Mouse (Mus musculus): ENCODE measurements at regions not wholly inside any gene's neighbourhood (a gene's known extent, or its start where the extent isn't known, plus 50 kb on each side); places are given as distances from the start of the nearest gene placed in this dataset.

DNA sequence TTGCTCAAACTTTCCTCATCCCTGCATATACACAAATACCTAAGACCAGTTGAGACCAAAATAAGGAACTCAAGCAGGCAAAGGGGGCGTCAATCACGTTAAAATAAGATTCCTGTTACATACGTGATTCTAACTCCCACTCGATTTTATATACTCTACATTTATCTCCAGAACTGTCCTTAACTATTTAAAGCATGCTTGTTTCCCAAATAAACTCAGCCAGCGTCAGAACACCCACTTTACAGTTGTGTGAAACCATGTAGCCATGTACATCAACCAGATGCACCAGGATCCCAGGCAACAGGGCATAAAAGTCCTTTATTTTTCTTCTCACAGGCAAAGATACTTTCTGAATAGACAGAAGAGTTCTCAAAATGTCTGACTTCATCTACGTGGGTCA lies 61.5 kb downstream of the Ccna1 start:
- no peak for DNase-seq (ENCODE audit: low spot score in 2 of 2)

DNA sequence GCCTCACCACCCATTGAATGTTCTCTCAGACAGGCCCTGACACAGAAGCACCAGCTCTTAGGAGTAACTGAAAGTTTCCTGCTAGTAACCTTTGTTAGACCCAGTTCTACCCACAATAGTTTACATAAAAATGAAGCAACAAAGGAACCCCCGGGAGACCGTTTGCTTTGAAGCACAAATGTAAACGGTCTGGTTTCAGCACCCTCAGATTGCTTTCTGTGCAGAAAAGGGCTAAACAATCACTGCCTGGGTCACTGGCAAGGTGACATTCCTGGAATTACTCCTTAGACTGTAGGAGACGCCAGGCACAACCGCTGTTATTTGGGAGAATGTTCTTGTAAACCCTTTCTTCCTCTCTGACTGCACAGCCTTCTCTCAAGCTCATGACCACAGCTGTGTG lies 65.2 kb downstream of the Ccna1 start:
- no peak for DNase-seq (ENCODE audit: low spot score in 2 of 2)

DNA sequence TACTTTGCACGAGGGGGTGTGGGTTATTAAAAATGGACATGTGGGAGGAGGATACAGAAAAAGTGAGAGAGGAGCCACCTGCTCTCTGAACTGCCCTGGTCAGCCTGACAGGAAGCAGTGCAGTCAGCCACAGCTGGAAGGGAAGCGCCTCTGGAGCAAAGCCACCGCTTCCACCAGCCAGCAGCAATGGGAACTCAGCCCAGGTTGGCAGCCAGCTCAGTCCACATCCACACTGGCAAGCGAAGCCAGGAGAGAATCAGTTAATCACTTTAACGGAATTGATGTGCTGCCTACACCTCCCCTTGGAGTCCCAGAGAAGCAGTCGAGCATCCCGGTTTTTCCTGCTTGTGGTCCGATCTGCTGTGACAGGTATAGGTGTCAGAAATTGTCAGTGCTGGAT lies 65.9 kb downstream of the Ccna1 start:
- DNase-seq (ENCODE audit: low spot score in 2 of 2): peak in 1 of 2 experiments; percentile 49

DNA sequence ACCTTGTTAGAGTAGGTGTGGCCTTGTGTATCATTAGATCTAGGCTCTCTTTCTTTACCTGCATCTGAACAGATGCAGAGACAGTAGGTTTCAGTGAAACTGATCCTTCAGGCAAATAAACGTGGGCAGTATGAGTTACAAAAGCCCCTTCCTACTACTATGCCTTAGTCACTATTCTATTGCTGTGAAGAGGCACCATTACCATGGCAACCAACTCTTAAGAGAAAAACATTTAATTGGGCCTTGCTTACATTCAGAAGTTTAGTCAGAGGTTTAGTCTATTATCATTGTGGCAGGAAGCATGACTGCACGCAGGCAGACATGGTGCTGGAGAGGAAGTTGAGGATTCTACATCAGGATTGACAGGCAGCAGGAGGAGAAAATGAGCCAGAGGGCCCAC lies 65.8 kb upstream of the Sertm1 start:
- DNase-seq (ENCODE audit: low spot score in 2 of 2): no peak

DNA sequence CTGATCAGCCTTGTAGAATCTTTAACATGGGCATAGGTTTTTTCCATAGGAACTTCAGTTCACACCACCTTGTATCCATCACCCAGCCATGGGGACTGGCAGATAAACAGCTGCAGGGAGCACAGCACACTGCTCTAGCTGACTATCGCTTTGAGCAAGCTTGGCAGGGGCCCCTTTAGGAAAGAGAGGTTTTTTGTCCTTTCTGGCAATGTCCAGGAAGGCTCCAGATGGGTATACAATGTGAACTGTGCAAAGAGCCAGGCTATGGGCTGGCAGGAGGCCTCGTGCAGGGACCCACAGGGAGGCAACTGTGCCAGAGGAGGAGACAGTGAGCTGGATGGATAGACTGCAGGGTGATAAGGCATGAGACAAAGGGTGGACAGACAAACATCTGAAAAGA lies 64.6 kb upstream of the Sertm1 start:
- DNase-seq (ENCODE audit: low spot score in 2 of 2): no peak

DNA sequence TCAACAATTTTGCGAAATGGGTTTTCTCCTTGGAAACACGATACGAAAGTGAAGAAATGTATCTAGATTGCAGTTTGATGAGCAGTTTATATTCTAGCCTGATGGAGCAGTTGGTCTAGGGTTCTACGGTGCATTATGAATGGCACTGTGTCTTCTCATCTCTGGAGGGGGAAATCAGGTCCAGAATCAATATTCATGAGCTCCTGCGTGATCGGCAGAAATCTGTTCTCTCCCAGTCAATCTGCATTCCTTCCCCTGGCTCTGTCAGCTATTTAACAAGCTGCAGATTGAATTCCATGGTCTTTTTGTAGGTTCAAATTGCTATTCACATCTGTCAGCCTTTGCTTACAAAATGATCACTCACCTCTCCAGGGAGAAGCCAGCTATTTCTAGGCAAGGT lies 49.8 kb upstream of the Sertm1 start:
- no peak for DNase-seq (ENCODE audit: low spot score in 2 of 2)
